Mouse (Mus musculus) lung, adult 2 months (tissue): ENCODE data around the gene Fam184b.

Source experiments
- CTCF ChIP-seq: fragments of 200-500 bp; IDR thresholded peaks from 2 replicates; pipeline ENCODE4 v1.5.1; 2011; ENCODE audit warnings: mild to moderate bottlenecking, low read length, control low read depth; ENCODE audit not compliant: insufficient read depth
- POLR2A ChIP-seq: fragments of 200-500 bp; IDR thresholded peaks from 2 replicates; pipeline ENCODE4 v1.6.1; 2011; ENCODE audit warnings: low read depth, mild to moderate bottlenecking, control low read depth, low read length, borderline replicate concordance; ENCODE audit errors: extremely low read depth

- no peak for TF ChIP-seq CTCF
- no peak for TF ChIP-seq POLR2A
Observed at GRCm38 (mm10) chr5:45549586-45549985, 89.8 kb downstream of the Fam184b start.
